Mouse (Mus musculus) CH12.LX (cell line): ENCODE results near the gene Samd4. TPM values are rescaled to one million over a fixed set of nuclear protein-coding genes. Genes with fewer than 3 reads are reported as not detected.
A peak's percentile ranks its signal among the peaks of the same experiment; 100 is the strongest.

ENCODE experiments used
- DNase-seq: peaks from one replicate; pipeline ENCODE4 v3.0.0-alpha.2; 2013; ENCODE audit errors: extremely low read depth
- H3K27ac ChIP-seq: 2 replicates; pipeline ENCODE4 v1.5.1; 2012; ENCODE audit warnings: low read depth, mild to moderate bottlenecking, control low read depth, moderate library complexity; ENCODE audit not compliant: insufficient read depth
- H3K27me3 ChIP-seq: replicated peaks from 2 replicates; pipeline ENCODE3; 2012; ENCODE audit warnings: inconsistent platforms
- H3K36me3 ChIP-seq, 2 experiments: replicated peaks in 1 of 2; 2 replicates each; pipeline versions ENCODE3 to v1.6.1; 2012; ENCODE audit warnings: inconsistent platforms in 1 of 2, low read length in 1 of 2, mild to moderate bottlenecking in 1 of 2, mixed read lengths in 1 of 2, moderate library complexity in 1 of 2; ENCODE audit not compliant: control insufficient read depth in 1 of 2, insufficient read depth in 1 of 2
- H3K4me1 ChIP-seq, 2 experiments: 2 replicates each; pipeline ENCODE4 v1.6.1; 2012; ENCODE audit warnings: inconsistent platforms in 1 of 2, moderate library complexity in 1 of 2; ENCODE audit not compliant: insufficient read depth in 2 of 2, control insufficient read depth in 1 of 2
- H3K4me2 ChIP-seq: 2 replicates; pipeline ENCODE4 v1.6.1; 2012; ENCODE audit warnings: low read depth, mild to moderate bottlenecking, control low read depth; ENCODE audit not compliant: poor library complexity, insufficient read depth, severe bottlenecking
- H3K4me3 ChIP-seq, 3 experiments: fragments of 150-350 bp in 1 of 3; sonication (generic) in 1 of 3; replicated peaks in 1 of 3; 2 replicates each; pipeline versions ENCODE3 to v1.5.1; 2011 to 2012; ENCODE audit warnings: low read depth in 2 of 3, low read length in 2 of 3, mild to moderate bottlenecking in 2 of 3, moderate library complexity in 2 of 3, control low read depth in 1 of 3, improper control_type of control experiment in 1 of 3, inconsistent platforms in 1 of 3, mixed read lengths in 1 of 3; ENCODE audit not compliant: poor library complexity in 1 of 3
- H3K79me2 ChIP-seq: replicated peaks from 2 replicates; pipeline ENCODE4 v1.6.1; 2012; ENCODE audit warnings: mild to moderate bottlenecking, moderate library complexity; ENCODE audit not compliant: control insufficient read depth, poor library complexity, insufficient read depth, severe bottlenecking; ENCODE audit errors: extremely low read depth
- H3K9ac ChIP-seq: 2 replicates; pipeline ENCODE4 v1.6.1; 2012; ENCODE audit warnings: low read depth, mild to moderate bottlenecking, control low read depth, moderate library complexity; ENCODE audit not compliant: insufficient read depth
- H3K9me3 ChIP-seq: replicated peaks from 2 replicates; pipeline ENCODE3; 2012; ENCODE audit warnings: low read length, inconsistent platforms, mixed read lengths
- BHLHE40 ChIP-seq: IDR thresholded peaks from 2 replicates; pipeline ENCODE4 v1.6.1; 2011; ENCODE audit warnings: mild to moderate bottlenecking, low read depth, low read length, improper control_type of control experiment
- CHD2 ChIP-seq: IDR thresholded peaks from 2 replicates; pipeline ENCODE4 v1.6.1; 2011; ENCODE audit warnings: low read length, improper control_type of control experiment
- CTCF ChIP-seq, 2 experiments: IDR thresholded peaks in 1 of 2; conservative IDR thresholded peaks in 1 of 2; 2 replicates each; pipeline ENCODE4 v1.5.1; 2011 to 2012; ENCODE audit warnings: low read depth in 2 of 2, low read length in 2 of 2, improper control_type of control experiment in 1 of 2, inconsistent platforms in 1 of 2, mild to moderate bottlenecking in 1 of 2, moderate library complexity in 1 of 2
- IRF4 ChIP-seq: IDR thresholded peaks from 2 replicates; pipeline ENCODE4 v1.6.1; 2014; ENCODE audit warnings: low read depth, mild to moderate bottlenecking, inconsistent platforms, low read length, improper control_type of control experiment
- JUN ChIP-seq: IDR thresholded peaks from 2 replicates; pipeline ENCODE4 v1.6.1; 2011; ENCODE audit warnings: low read depth, mild to moderate bottlenecking, low read length, improper control_type of control experiment, moderate library complexity; ENCODE audit not compliant: insufficient read depth
- MAFK ChIP-seq: IDR thresholded peaks from 2 replicates; pipeline ENCODE4 v1.6.1; 2011; ENCODE audit warnings: low read length, improper control_type of control experiment; ENCODE audit not compliant: insufficient replicate concordance
- MAZ ChIP-seq: IDR thresholded peaks from 2 replicates; pipeline ENCODE4 v1.6.1; 2012; ENCODE audit warnings: low read depth, mild to moderate bottlenecking, inconsistent platforms, low read length, improper control_type of control experiment, moderate library complexity
- MXI1 ChIP-seq: IDR thresholded peaks from 2 replicates; pipeline ENCODE4 v1.6.1; 2011; ENCODE audit warnings: mild to moderate bottlenecking, low read depth, low read length, improper control_type of control experiment
- MYC ChIP-seq: IDR thresholded peaks from 2 replicates; pipeline ENCODE4 v1.6.1; 2011; ENCODE audit warnings: low read depth, mild to moderate bottlenecking, improper control_type of control experiment, low read length
- NRF1 ChIP-seq: IDR thresholded peaks from 2 replicates; pipeline ENCODE4 v1.6.1; 2014; ENCODE audit warnings: low read depth, mild to moderate bottlenecking, inconsistent platforms, low read length, improper control_type of control experiment, moderate library complexity
- PAX5 ChIP-seq: IDR thresholded peaks from 2 replicates; pipeline ENCODE4 v1.6.1; 2012; ENCODE audit warnings: low read length, inconsistent platforms, mixed read lengths
- RAD21 ChIP-seq: IDR thresholded peaks from 2 replicates; pipeline ENCODE4 v1.6.1; 2011; ENCODE audit warnings: low read depth, mild to moderate bottlenecking, low read length, improper control_type of control experiment, moderate library complexity
- SIN3A ChIP-seq: IDR thresholded peaks from 2 replicates; pipeline ENCODE4 v1.6.1; 2012; ENCODE audit warnings: low read length, improper control_type of control experiment, inconsistent platforms
- SMC3 ChIP-seq: IDR thresholded peaks from 2 replicates; pipeline ENCODE4 v1.6.1; 2011; ENCODE audit warnings: low read depth, low read length, improper control_type of control experiment
- USF1 ChIP-seq: IDR thresholded peaks from 2 replicates; pipeline ENCODE4 v1.6.1; 2014; ENCODE audit warnings: low read depth, mild to moderate bottlenecking, inconsistent platforms, low read length, improper control_type of control experiment
- USF2 ChIP-seq: conservative IDR thresholded peaks from 2 replicates; pipeline ENCODE4 v1.6.1; 2011; ENCODE audit warnings: low read depth, low read length, improper control_type of control experiment
- ZC3H11A ChIP-seq: IDR thresholded peaks from 2 replicates; pipeline ENCODE4 v1.6.1; 2012; ENCODE audit warnings: low read depth, mild to moderate bottlenecking, inconsistent platforms, low read length, improper control_type of control experiment
- ZKSCAN1 ChIP-seq: IDR thresholded peaks from 2 replicates; pipeline ENCODE4 v1.6.1; 2012; ENCODE audit warnings: low read depth, inconsistent platforms, low read length, improper control_type of control experiment, borderline replicate concordance
- ZMIZ1 ChIP-seq: IDR thresholded peaks from 2 replicates; pipeline ENCODE4 v1.6.1; 2012; ENCODE audit warnings: low read depth, mild to moderate bottlenecking, inconsistent platforms, low read length, improper control_type of control experiment
- dilution Hi-C: fragments of 300-500 bp; cut with MboI; formaldehyde crosslinking; loops from 2 replicates; pipeline ENCODE4 v1.14.3; 2020; ENCODE audit warnings: low sequenced_read_pairs; ENCODE audit not compliant: extremely low pct_unique_long_range_greater_than_20kb, extremely low pct_ligation_motif_present
- in situ Hi-C: fragments of 300-500 bp; cut with MboI; formaldehyde crosslinking; loops from 3 replicates; pipeline ENCODE4 v1.14.3; 2019; ENCODE audit warnings: low sequenced_read_pairs, low pct_ligation_motif_present, low pct_unique_long_range_greater_than_20kb, mixed read lengths
- polyA plus RNA-seq: library from polyadenylated mRNA; unstranded; fragments of >175 nt; gene quantifications from 2 replicates; pipeline ENCODE4 v1.2.1, GENCODE M21; 2012; ENCODE audit warnings: low read depth; ENCODE audit not compliant: insufficient read length
- total RNA-seq, 2 experiments: library from RNA; depleted of rRNA; stranded (reverse); fragments of 300-350 nt in 1 of 2; fragments of >200 nt in 1 of 2; gene quantifications; 2 replicates each; pipeline ENCODE4 v1.2.3; 2012 to 2014

Gene Samd4
- total and polyA plus RNA-seq, 3 experiments = 0.64 to 4.6 (median 1.5) TPM

DNA sequence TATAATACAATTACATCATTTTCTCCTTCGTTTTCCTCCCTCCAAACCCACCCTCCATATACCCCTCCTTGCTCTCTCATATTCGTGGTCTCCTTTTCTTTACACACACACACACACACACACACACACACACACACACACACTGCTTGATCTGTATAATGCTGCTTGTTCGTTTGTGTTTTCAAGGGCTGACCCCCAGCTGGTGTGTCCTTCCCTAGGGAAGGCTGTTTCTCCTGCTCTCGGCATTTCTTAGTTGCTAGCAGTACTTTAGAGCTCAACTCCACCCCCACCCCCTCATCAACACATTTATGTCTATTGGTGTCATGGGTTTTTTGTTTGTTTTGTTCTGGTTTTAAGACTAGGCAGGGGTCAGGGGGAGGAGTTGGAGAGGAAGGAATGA lies 149.5 kb downstream of the Samd4 start:
- no peak for DNase-seq
- Histone ChIP-seq H3K4me2 (no peak overlapping the region), H3K27me3 (no peaks in the 10 kb centered on the region), H3K36me3 (no peaks in the 10 kb centered on the region), H3K9me3 (no peaks in the 10 kb centered on the region), H3K79me2 (no peaks in the 10 kb centered on the region), H3K4me3 (no peak overlapping the region), H3K9ac (no peak overlapping the region), H3K27ac (no peak overlapping the region), H3K4me1 (peaks cover 0 to 8% of the 10 kb centered on the region in 2 experiments; a peak in 2 of 4 replicates)
- TF ChIP-seq ZKSCAN1 (no peak), SMC3 (no peak), MXI1 (no peak), PAX5 (no peak), CTCF (conservative IDR thresholded peaks at IDR 0.05 in 1 of 2, IDR thresholded peaks at IDR 0.05 in 1 of 2; ENCODE audit: low read depth in 2 of 2, low read length in 2 of 2) (no peak), USF1 (no peak), SIN3A (no peak), MAZ (no peak), ZC3H11A (no peak), ZMIZ1 (no peak), BHLHE40 (no peak), JUN (no peak), MAFK (no peak)
- in situ Hi-C loops (no loop called here), dilution Hi-C loops (no loop called here)

- no peaks in the 10 kb centered on the region for H3K27me3 ChIP-seq
- in situ Hi-C loops = no loop called here
- no peaks in the 10 kb centered on the region for H3K36me3 ChIP-seq
- H3K27ac ChIP-seq = no peak overlapping the region
- no peaks in the 10 kb centered on the region; a peak in 1 of 4 replicates for H3K4me1 ChIP-seq
- TF ChIP-seq CTCF (conservative IDR thresholded peaks at IDR 0.05 in 1 of 2, IDR thresholded peaks at IDR 0.05 in 1 of 2; ENCODE audit: low read depth in 2 of 2, low read length in 2 of 2) = no peak
- no peak for TF ChIP-seq MAZ
- TF ChIP-seq CHD2 = no peak
- no peak for TF ChIP-seq JUN
- TF ChIP-seq IRF4 = no peak
- no peak overlapping the region for H3K9ac ChIP-seq
- no peaks in the 10 kb centered on the region for H3K9me3 ChIP-seq
- dilution Hi-C loops = no loop called here
- no peaks in the 10 kb centered on the region for H3K79me2 ChIP-seq
- DNase-seq = no peak
- H3K4me2 ChIP-seq = no peak overlapping the region
- H3K4me3 ChIP-seq = no peak overlapping the region
Observed at GRCm38 (mm10) chr14:47033423-47033822, 150.8 kb downstream of the Samd4 start.

GRCm38 (mm10) chr14:47041699-47042098 lies 159.0 kb downstream of the Samd4 start:
- H3K36me3 ChIP-seq = no peaks in the 10 kb centered on the region
- TF ChIP-seq USF2 (no peak), RAD21 (peak; percentile 35), CTCF (conservative IDR thresholded peaks at IDR 0.05 in 1 of 2, IDR thresholded peaks at IDR 0.05 in 1 of 2; ENCODE audit: low read depth in 2 of 2, low read length in 2 of 2) (peak in 1 of 2 experiments; percentile 60; a peak in 3 of 4 replicates), MYC (no peak), SMC3 (peak; percentile 45), JUN (no peak), NRF1 (no peak), BHLHE40 (0 out of 2 replicates have a peak, but pooled peaks have one; percentile 15)
- no peaks in the 10 kb centered on the region for H3K9me3 ChIP-seq
- in situ Hi-C loops = no loop called here
- dilution Hi-C loops = no loop called here
- DNase-seq = peak; percentile 14
- peaks cover 0 to 6% of the 10 kb centered on the region in 2 experiments; a peak in 1 of 4 replicates for H3K4me1 ChIP-seq
- H3K27me3 ChIP-seq = no peaks in the 10 kb centered on the region
- H3K27ac ChIP-seq = no peak overlapping the region
- H3K9ac ChIP-seq = no peak overlapping the region
- no peak overlapping the region for H3K4me3 ChIP-seq
- H3K4me2 ChIP-seq = no peak overlapping the region
- H3K79me2 ChIP-seq = no peaks in the 10 kb centered on the region
